Mouse (Mus musculus) cerebellum, adult 2 months (tissue): ENCODE measurements at regions not wholly inside any gene's neighbourhood (a gene's known extent, or its start where the extent isn't known, plus 50 kb on each side); places are given as distances from the start of the nearest gene placed in this dataset.

Experiments
- DNase-seq, 2 experiments: peaks; one replicate each; pipeline ENCODE4 v3.0.0; 2021
- H3K27ac ChIP-seq: fragments of 200-500 bp; 2 replicates; pipeline ENCODE4 v1.5.1; 2012; ENCODE audit warnings: low read length, control low read depth, inconsistent platforms; ENCODE audit not compliant: insufficient read depth
- H3K27me3 ChIP-seq: fragments of 200-500 bp; 2 replicates; pipeline ENCODE4 v1.6.1; 2012; ENCODE audit warnings: inconsistent platforms, mild to moderate bottlenecking, low read length, moderate library complexity; ENCODE audit not compliant: control insufficient read depth, insufficient read depth
- H3K4me1 ChIP-seq: fragments of 200-500 bp; 2 replicates; pipeline ENCODE4 v1.6.1; 2011; ENCODE audit warnings: low read length; ENCODE audit not compliant: control insufficient read depth, insufficient read depth
- H3K4me3 ChIP-seq: fragments of 200-500 bp; replicated peaks from 2 replicates; pipeline ENCODE3; 2011; ENCODE audit warnings: mild to moderate bottlenecking, low read depth, low read length, control low read depth; ENCODE audit not compliant: insufficient read depth
- CTCF ChIP-seq: fragments of 200-500 bp; IDR thresholded peaks from 2 replicates; pipeline ENCODE4 v1.5.1; 2011; ENCODE audit warnings: low read depth, mild to moderate bottlenecking, control low read depth, low read length, moderate library complexity, borderline replicate concordance; ENCODE audit not compliant: insufficient read depth
- POLR2A ChIP-seq: fragments of 200-500 bp; IDR thresholded peaks from 2 replicates; pipeline ENCODE4 v1.6.1; 2011; ENCODE audit warnings: low read length, control low read depth, borderline replicate concordance; ENCODE audit not compliant: insufficient read depth
- WGBS: fragments of 180-500 bp; shearing (Covaris S2); methylation state at CpG from one replicate; pipeline ENCODE4 v1.1.7; 2018; 5-methylcytosine and 5-hydroxymethylcytosine counted together

- no peak overlapping the region for H3K27ac ChIP-seq
- no peak overlapping the region for H3K4me3 ChIP-seq
- WGBS = 94% methylated on average over 4 of the region's 4 CpGs
- no peaks in the 10 kb centered on the region for H3K4me1 ChIP-seq
- TF ChIP-seq CTCF (no peak), POLR2A (no peak)
- no peak for DNase-seq
- H3K27me3 ChIP-seq = no peaks in the 10 kb centered on the region
Observed at GRCm38 (mm10) chr12:26567435-26567834, 98.4 kb downstream of the Cmpk2 start.

- Histone ChIP-seq H3K4me1 (no peaks in the 10 kb centered on the region), H3K27ac (no peak overlapping the region), H3K4me3 (no peak overlapping the region), H3K27me3 (no peaks in the 10 kb centered on the region)
- DNase-seq = no peak
- 82% methylated on average over 6 of the region's 6 CpGs for WGBS
- no peak for TF ChIP-seq CTCF
- TF ChIP-seq POLR2A = no peak
Observed at GRCm38 (mm10) chr12:26562858-26563257, 93.9 kb downstream of the Cmpk2 start.

GRCm38 (mm10) chr12:26559560-26559959 lies 90.6 kb downstream of the Cmpk2 start:
- DNase-seq = no peak
- no peaks in the 10 kb centered on the region for H3K27me3 ChIP-seq
- 64% methylated on average over 3 of the region's 3 CpGs for WGBS
- TF ChIP-seq POLR2A = no peak
- TF ChIP-seq CTCF = no peak
- H3K4me1 ChIP-seq = no peaks in the 10 kb centered on the region
- no peak overlapping the region for H3K27ac ChIP-seq
- no peak overlapping the region for H3K4me3 ChIP-seq

- Histone ChIP-seq H3K4me1 (no peaks in the 10 kb centered on the region), H3K4me3 (no peak overlapping the region), H3K27me3 (no peaks in the 10 kb centered on the region), H3K27ac (no peak overlapping the region)
- TF ChIP-seq POLR2A = no peak
- no peak for TF ChIP-seq CTCF
- WGBS = 9% methylated on average over 4 of the region's 4 CpGs
- no peak for DNase-seq
Observed at GRCm38 (mm10) chr12:26557411-26557810, 88.4 kb downstream of the Cmpk2 start.

GRCm38 (mm10) chr12:26551168-26551926 lies 82.3 kb downstream of the Cmpk2 start:
- DNase-seq = no peak
- no peak overlapping the region for H3K4me3 ChIP-seq
- 86% methylated on average over 10 of the region's 10 CpGs for WGBS
- H3K4me1 ChIP-seq = no peaks in the 10 kb centered on the region
- H3K27ac ChIP-seq = no peak overlapping the region
- TF ChIP-seq CTCF (no peak), POLR2A (no peak)
- no peaks in the 10 kb centered on the region for H3K27me3 ChIP-seq

GRCm38 (mm10) chr12:26547466-26547865 lies 78.5 kb downstream of the Cmpk2 start:
- TF ChIP-seq CTCF (no peak), POLR2A (no peak)
- 39% methylated on average over 1 of the region's 1 CpGs for WGBS

GRCm38 (mm10) chr12:26546361-26546760 lies 77.4 kb downstream of the Cmpk2 start:
- Histone ChIP-seq H3K27me3 (no peaks in the 10 kb centered on the region), H3K27ac (no peak overlapping the region), H3K4me1 (no peaks in the 10 kb centered on the region), H3K4me3 (no peak overlapping the region)
- 20% methylated on average over 6 of the region's 6 CpGs for WGBS
- no peak for TF ChIP-seq CTCF
- TF ChIP-seq POLR2A = no peak
- no peak for DNase-seq

More at GRCm38 (mm10) chr12:26547466-26547865, 78.5 kb downstream of the Cmpk2 start:
- Histone ChIP-seq H3K4me3 (no peak overlapping the region), H3K27me3 (no peaks in the 10 kb centered on the region), H3K27ac (no peak overlapping the region), H3K4me1 (no peaks in the 10 kb centered on the region)
- DNase-seq = no peak

GRCm38 (mm10) chr12:26543463-26543862 lies 74.5 kb downstream of the Cmpk2 start:
- Histone ChIP-seq H3K4me3 (no peak overlapping the region), H3K27me3 (no peaks in the 10 kb centered on the region), H3K27ac (no peak overlapping the region), H3K4me1 (no peaks in the 10 kb centered on the region)
- DNase-seq = no peak
- TF ChIP-seq CTCF (no peak), POLR2A (no peak)
- WGBS = 79% methylated on average over 1 of the region's 1 CpGs

GRCm38 (mm10) chr12:26542451-26542850 lies 73.4 kb downstream of the Cmpk2 start:
- Histone ChIP-seq H3K27ac (no peak overlapping the region), H3K4me3 (no peak overlapping the region), H3K4me1 (no peaks in the 10 kb centered on the region), H3K27me3 (no peaks in the 10 kb centered on the region)
- WGBS = 40% methylated on average over 2 of the region's 2 CpGs
- no peak for DNase-seq
- TF ChIP-seq CTCF (no peak), POLR2A (no peak)
